Mouse (Mus musculus) forebrain, embryonic 15.5 days (tissue): ENCODE data around the gene Gm49661. TPM values are rescaled to one million over a fixed set of nuclear protein-coding genes. Genes with fewer than 3 reads are reported as not detected.

Experiments used
- microRNA-seq: library from miRNA; unstranded; fragments of <30 nt; microRNA quantifications from one replicate; pipeline ENCODE4, GENCODE M21; 2016
- polyA plus RNA-seq: library from polyadenylated mRNA; unstranded; fragments of >200 nt; fragmentation: Nextera tagmentation; extraction: Ambion mirVana; gene quantifications from 2 replicates; pipeline ENCODE4 v1.2.1, GENCODE M21; 2015

The Gm49661 gene
- polyA plus RNA-seq, 1 experiment from 2014 or later: not detected

Small RNAs within 50 kb of the gene (microRNA-seq; reads per million reads assigned to microRNA genes)
- gene Gm24197: not detected

Other genes starting within 250 kb of the Gm49661 start
- 2.7 TPM in 2 replicates for gene G430095P16Rik, start 246.4 kb downstream of the Gm49661 start, polyA plus RNA-seq
- 413 and 445 TPM in 2 replicates for gene Nfix, start 169.1 kb downstream of the Gm49661 start, polyA plus RNA-seq
- 8.1 and 8.9 TPM in 2 replicates for gene Dand5, start 146.6 kb downstream of the Gm49661 start, polyA plus RNA-seq
- gene Gadd45gip1, start 137.9 kb downstream of the Gm49661 start, polyA plus RNA-seq: 36.3 and 39.9 TPM in 2 replicates
- gene Rad23a, start 128.8 kb downstream of the Gm49661 start, polyA plus RNA-seq: 82.1 and 85.1 TPM in 2 replicates
- 559 and 575 TPM in 2 replicates for gene Calr, start 122.5 kb downstream of the Gm49661 start, polyA plus RNA-seq
- gene Farsa, start 112.4 kb downstream of the Gm49661 start, polyA plus RNA-seq: 122 and 127 TPM in 2 replicates
- gene Syce2, start 97.3 kb downstream of the Gm49661 start, polyA plus RNA-seq: 55.0 and 64.4 TPM in 2 replicates
- gene Gcdh, start 75.5 kb downstream of the Gm49661 start, polyA plus RNA-seq: 36.2 and 37.4 TPM in 2 replicates
- 0.75 and 0.87 TPM in 2 replicates for gene Klf1, start 67.5 kb downstream of the Gm49661 start, polyA plus RNA-seq
- 5.6 TPM in 2 replicates for gene Dnase2a, start 60.9 kb downstream of the Gm49661 start, polyA plus RNA-seq
- 48.3 and 52.5 TPM in 2 replicates for gene Mast1, start 32.1 kb downstream of the Gm49661 start, polyA plus RNA-seq
- gene Rtbdn, start 22.4 kb downstream of the Gm49661 start, polyA plus RNA-seq: 2.0 and 2.3 TPM in 2 replicates
- gene Prdx2, start 154 bp upstream of the Gm49661 start, polyA plus RNA-seq: 1,445 and 1,467 TPM in 2 replicates
- 96.4 and 98.5 TPM in 2 replicates for gene Rnaseh2a, start 334 bp upstream of the Gm49661 start, polyA plus RNA-seq
- 7.6 TPM in 2 replicates for gene Junb, start 9.3 kb upstream of the Gm49661 start, polyA plus RNA-seq
- gene Hook2, start 21.2 kb upstream of the Gm49661 start, polyA plus RNA-seq: 28.0 and 29.7 TPM in 2 replicates
- not detected in 2 replicates for gene Best2, start 45.1 kb upstream of the Gm49661 start, polyA plus RNA-seq
- gene Asna1, start 55.8 kb upstream of the Gm49661 start, polyA plus RNA-seq: 152 and 154 TPM in 2 replicates
- 141 and 150 TPM in 2 replicates for gene Trir, start 57.4 kb upstream of the Gm49661 start, polyA plus RNA-seq
- 57.9 and 64.1 TPM in 2 replicates for gene Tnpo2, start 67.5 kb upstream of the Gm49661 start, polyA plus RNA-seq
- gene Fbxw9, start 90.6 kb upstream of the Gm49661 start, polyA plus RNA-seq: 63.0 and 67.1 TPM in 2 replicates
- 1.2 and 2.0 TPM in 2 replicates for gene Gm5741, start 98.5 kb upstream of the Gm49661 start, polyA plus RNA-seq
- 91.4 and 92.3 TPM in 2 replicates for gene Dhps, start 102.3 kb upstream of the Gm49661 start, polyA plus RNA-seq
- gene Wdr83os, start 111.3 kb upstream of the Gm49661 start, polyA plus RNA-seq: 120 and 132 TPM in 2 replicates
- gene Wdr83, start 111.9 kb upstream of the Gm49661 start, polyA plus RNA-seq: 62.1 and 62.3 TPM in 2 replicates
- 16.9 and 17.0 TPM in 2 replicates for gene Man2b1, start 113.8 kb upstream of the Gm49661 start, polyA plus RNA-seq
- gene Zfp791, start 153.7 kb upstream of the Gm49661 start, polyA plus RNA-seq: 3.8 and 4.1 TPM in 2 replicates
- gene Cks1brt, start 182.5 kb upstream of the Gm49661 start, polyA plus RNA-seq: not detected in 2 replicates